Mouse (Mus musculus): ENCODE results near the gene Atf7ip.

DNA sequence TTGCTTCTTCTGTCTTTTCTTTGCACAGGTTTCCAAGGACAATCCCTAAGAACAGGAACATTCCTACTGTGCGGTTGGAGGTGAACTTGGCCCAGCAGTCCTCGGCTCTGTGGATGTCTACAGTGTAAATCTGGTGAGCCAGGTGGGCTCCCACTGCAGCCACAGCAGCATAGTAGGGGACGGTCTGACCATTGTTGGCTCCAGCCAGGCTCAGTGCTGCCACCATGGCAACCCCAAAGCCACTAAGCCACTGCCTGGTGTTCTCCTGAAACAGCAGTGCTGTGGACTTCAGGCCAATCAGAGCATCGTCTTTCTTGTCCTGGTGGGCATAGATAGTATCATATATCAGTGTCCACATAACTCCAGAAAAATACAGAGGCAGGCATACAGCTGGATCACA is 19.8 kb upstream of the Atf7ip start:
- no peak for TF ChIP-seq CTCF (conservative IDR thresholded peaks at IDR 0.05; ENCODE audit: low read length)
- no peak for TF ChIP-seq NANOG (IDR thresholded peaks at IDR 0.05; ENCODE audit: borderline replicate concordance, low read length)
